Mouse (Mus musculus) cerebellum, adult 9-11 months (tissue): ENCODE data around the gene 4930438A08Rik.
A peak's percentile ranks its signal among the peaks of the same experiment; 100 is the strongest.

Experiments used
- DNase-seq: peaks from one replicate; pipeline ENCODE4 v3.0.0; 2022

4930438A08Rik gene

DNA sequence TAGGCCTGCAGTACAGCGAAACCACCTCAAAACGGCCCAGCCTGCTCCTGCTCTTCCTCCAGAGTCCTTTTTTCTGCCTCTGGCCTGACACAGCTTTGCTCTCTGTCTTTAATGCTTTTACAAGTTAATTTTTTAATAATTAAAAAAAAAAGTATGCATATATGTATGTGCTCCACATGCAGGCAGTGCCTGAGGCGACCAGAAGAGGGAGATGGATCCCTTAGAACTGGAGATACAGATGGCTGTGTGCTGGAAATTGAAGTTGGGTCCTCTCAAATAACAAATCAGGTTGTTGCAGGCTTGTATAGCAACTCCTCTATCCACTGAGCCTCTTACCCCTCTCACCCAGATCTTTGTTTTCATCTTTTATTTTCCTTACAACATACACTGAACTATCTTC, 52.2 kb downstream of the 4930438A08Rik start:
- DNase-seq, result no peak

GRCm38 (mm10) chr11:58329906-58330275, 55.3 kb downstream of the 4930438A08Rik start:
- no peak for DNase-seq

- DNase-seq, result peak; percentile 93
Measured at GRCm38 (mm10) chr11:58330276-58331148, 55.9 kb downstream of the 4930438A08Rik start, which contains the start of the genes Zfp672 and Sh3bp5l. Gene Zfp672 (minus strand): TSS chr11:58330339. Gene Sh3bp5l (plus strand): TSS chr11:58330724.

DNA sequence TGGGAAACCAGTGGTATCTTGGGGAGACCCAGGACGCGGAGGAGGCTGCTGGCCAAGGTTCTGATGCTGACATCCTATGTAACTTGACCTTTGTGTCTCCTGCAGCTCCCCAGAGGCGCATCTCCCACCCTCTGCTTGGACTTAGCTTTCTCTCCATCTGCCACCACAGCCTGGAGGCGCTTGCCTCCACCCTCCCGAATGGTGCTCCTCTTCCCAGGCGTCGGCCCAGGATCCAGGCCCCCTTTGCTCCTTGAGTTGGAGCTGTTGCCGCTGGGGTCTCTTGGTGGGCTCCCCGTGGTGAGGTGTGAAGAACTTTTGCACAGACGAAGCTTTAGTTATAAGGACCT, 56.5 kb downstream of the 4930438A08Rik start:
- DNase-seq, result peak; percentile 75

GRCm38 (mm10) chr11:58331546-58331945, 56.9 kb downstream of the 4930438A08Rik start:
- peak; percentile 60 for DNase-seq

GRCm38 (mm10) chr11:58334746-58335145, 60.1 kb downstream of the 4930438A08Rik start:
- peak; percentile 56 for DNase-seq
